Mouse (Mus musculus) erythroblast, embryonic 14.5 days (primary cell): ENCODE data around the gene A4gnt.

Experiments
- GATA1 ChIP-seq: IDR thresholded peaks from 2 replicates; pipeline ENCODE4 v1.6.1; 2012; ENCODE audit warnings: low read length, inconsistent platforms, mixed read lengths
- TAL1 ChIP-seq: IDR thresholded peaks from 3 replicates; pipeline ENCODE4 v1.6.1; 2012; ENCODE audit warnings: low read length, inconsistent platforms, mixed read lengths

- no peak for TF ChIP-seq GATA1
- TF ChIP-seq TAL1 = no peak
Measured at GRCm38 (mm10) chr9:99671603-99672002, 59.3 kb downstream of the A4gnt start.
